Mouse (Mus musculus): ENCODE measurements around the gene Tmem236. TPM values are rescaled to one million over a fixed set of nuclear protein-coding genes. Genes with fewer than 3 reads are reported as not detected.
A peak's percentile ranks its signal among the peaks of the same experiment; 100 is the strongest.

Tmem236 gene
- polyA plus RNA-seq, 1 experiment from 2014 or later, result 2.9 TPM

DNA sequence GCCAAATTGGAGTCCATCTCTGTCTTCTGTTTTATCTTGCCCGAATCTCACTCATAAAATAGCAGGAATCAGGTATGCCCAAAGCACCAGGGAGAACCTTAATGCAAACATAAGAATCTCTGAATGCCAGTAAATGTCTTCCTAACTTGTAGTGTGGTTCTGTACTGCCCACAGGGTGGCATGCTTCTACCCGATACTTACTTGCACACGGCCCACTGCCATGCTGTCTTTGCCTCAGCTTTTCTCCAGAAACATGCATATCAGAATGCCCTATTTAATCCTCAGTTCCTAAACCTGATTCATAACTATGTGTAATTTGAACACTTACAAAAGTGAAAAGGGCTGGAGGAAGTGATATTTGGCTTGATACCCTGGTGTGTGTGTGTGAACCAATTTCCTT, 77.6 kb downstream of the Tmem236 start:
- Histone ChIP-seq H3K4me2 (ENCODE audit: low read depth, low read length) (no peak overlapping the region), H3K4me1 (ENCODE audit: control insufficient read depth, insufficient read depth, low read length) (no peaks in the 10 kb centered on the region), H3K9ac (ENCODE audit: low read length) (no peak overlapping the region), H3K36me3 (ENCODE audit: control insufficient read depth, insufficient read depth, low read length) (no peaks in the 10 kb centered on the region), H3K27me3 (ENCODE audit: control insufficient read depth, insufficient read depth, low read length) (no peaks in the 10 kb centered on the region), H3K4me3 (replicated peaks; ENCODE audit: low read length) (no peak overlapping the region), H3K9me3 (replicated peaks; ENCODE audit: control insufficient read depth, low read length) (no peaks in the 10 kb centered on the region), H3K27ac (ENCODE audit: low read length) (no peak overlapping the region)
- 77% methylated on average over 3 of the region's 3 CpGs for WGBS
- ATAC-seq (ENCODE audit: insufficient read depth, low FRiP score), result no peak

- H3K9ac ChIP-seq (ENCODE audit: low read length), result no peak overlapping the region
- no peaks in the 10 kb centered on the region for H3K4me1 ChIP-seq (ENCODE audit: control insufficient read depth, insufficient read depth, low read length)
- H3K4me3 ChIP-seq (replicated peaks; ENCODE audit: low read length), result no peak overlapping the region
- peak; percentile 80; the same call in 1 of the 2 replicates for ATAC-seq (ENCODE audit: insufficient read depth, low FRiP score)
- H3K27me3 ChIP-seq (ENCODE audit: control insufficient read depth, insufficient read depth, low read length), result no peaks in the 10 kb centered on the region
- no peak overlapping the region for H3K4me2 ChIP-seq (ENCODE audit: low read depth, low read length)
- no peak overlapping the region for H3K27ac ChIP-seq (ENCODE audit: low read length)
- H3K36me3 ChIP-seq (ENCODE audit: control insufficient read depth, insufficient read depth, low read length), result no peaks in the 10 kb centered on the region
- H3K9me3 ChIP-seq (replicated peaks; ENCODE audit: control insufficient read depth, low read length), result no peaks in the 10 kb centered on the region
Observed at GRCm38 (mm10) chr2:14258345-14258850, 84.1 kb downstream of the Tmem236 start.

GRCm38 (mm10) chr2:14262090-14262489, 87.8 kb downstream of the Tmem236 start:
- H3K4me3 ChIP-seq (replicated peaks; ENCODE audit: low read length), result no peak overlapping the region
- H3K9ac ChIP-seq (ENCODE audit: low read length), result no peak overlapping the region
- H3K4me2 ChIP-seq (ENCODE audit: low read depth, low read length), result no peak overlapping the region
- WGBS, result 88% methylated on average over 1 of the region's 1 CpGs
- H3K27ac ChIP-seq (ENCODE audit: low read length), result no peak overlapping the region
- no peaks in the 10 kb centered on the region for H3K9me3 ChIP-seq (replicated peaks; ENCODE audit: control insufficient read depth, low read length)
- no peaks in the 10 kb centered on the region for H3K4me1 ChIP-seq (ENCODE audit: control insufficient read depth, insufficient read depth, low read length)
- no peak for ATAC-seq (ENCODE audit: insufficient read depth, low FRiP score)
- H3K36me3 ChIP-seq (ENCODE audit: control insufficient read depth, insufficient read depth, low read length), result no peaks in the 10 kb centered on the region
- no peaks in the 10 kb centered on the region for H3K27me3 ChIP-seq (ENCODE audit: control insufficient read depth, insufficient read depth, low read length)

- no peak overlapping the region for H3K9ac ChIP-seq (ENCODE audit: low read length)
- ATAC-seq (ENCODE audit: insufficient read depth, low FRiP score), result no peak
- H3K4me2 ChIP-seq (ENCODE audit: low read depth, low read length), result no peak overlapping the region
- H3K4me3 ChIP-seq (replicated peaks; ENCODE audit: low read length), result no peak overlapping the region
- H3K9me3 ChIP-seq (replicated peaks; ENCODE audit: control insufficient read depth, low read length), result no peaks in the 10 kb centered on the region
- no peaks in the 10 kb centered on the region for H3K27me3 ChIP-seq (ENCODE audit: control insufficient read depth, insufficient read depth, low read length)
- no peaks in the 10 kb centered on the region for H3K36me3 ChIP-seq (ENCODE audit: control insufficient read depth, insufficient read depth, low read length)
- H3K4me1 ChIP-seq (ENCODE audit: control insufficient read depth, insufficient read depth, low read length), result no peaks in the 10 kb centered on the region
- 52% methylated on average over 1 of the region's 1 CpGs for WGBS
- H3K27ac ChIP-seq (ENCODE audit: low read length), result no peak overlapping the region
Observed at GRCm38 (mm10) chr2:14269160-14269559, 94.8 kb downstream of the Tmem236 start.

MicroRNA genes within 50 kb of the gene (microRNA counts, 519-probe panel; counts per million panel counts)
- microRNA mmu-miR-511, result not detected

Small RNA genes lying within 50 kb of the gene (microRNA-seq; reads per million reads assigned to microRNA genes)
- 8.1 reads per million, percentile 29 among the genes with 10 or more reads in this experiment for gene Mir511

Other genes starting within 250 kb of the Tmem236 start
- gene Hacd1, start 118.4 kb upstream of the Tmem236 start, polyA plus RNA-seq (2015; fragmentation: Nextera tagmentation; extraction: Ambion mirVana), result 121 and 137 TPM in 2 replicates
- gene Stam, start 100.4 kb upstream of the Tmem236 start, polyA plus RNA-seq (2015; fragmentation: Nextera tagmentation; extraction: Ambion mirVana), result 76.6 and 83.6 TPM in 2 replicates
- gene Mrc1, start 54.9 kb downstream of the Tmem236 start, polyA plus RNA-seq (2015; fragmentation: Nextera tagmentation; extraction: Ambion mirVana), result 12.6 and 12.7 TPM in 2 replicates
- 0.13 and 0.14 TPM in 2 replicates for gene Slc39a12, start 213.8 kb downstream of the Tmem236 start, polyA plus RNA-seq (2015; fragmentation: Nextera tagmentation; extraction: Ambion mirVana)